Mouse (Mus musculus) hindlimb bud, embryonic 11.5 days (tissue): ENCODE results near the gene Mrpl24.

Source experiments
- DNase-seq: peaks from one replicate; pipeline ENCODE4 v3.0.0-alpha.2; 2012; ENCODE audit warnings: low read depth, low spot score; ENCODE audit errors: extremely low spot score

The Mrpl24 gene

GRCm38 (mm10) chr3:87946541-87946860 lies 27.2 kb downstream of the Mrpl24 start:
- no peak for DNase-seq

- DNase-seq: no peak
These were observed 27.9 kb downstream of the Mrpl24 start for GRCm38 (mm10) chr3:87947056-87947810.

- DNase-seq: no peak
These were observed 28.5 kb downstream of the Mrpl24 start for GRCm38 (mm10) chr3:87947811-87948199.

GRCm38 (mm10) chr3:87948378-87949265 lies 29.3 kb downstream of the Mrpl24 start, which contains the start of gene Crabp2:
Gene Crabp2, plus strand, starts transcription at chr3:87948666.
- DNase-seq: no peak

- DNase-seq: no peak
These were observed 30.1 kb downstream of the Mrpl24 start for GRCm38 (mm10) chr3:87949266-87949954.

GRCm38 (mm10) chr3:87949955-87950515 lies 30.7 kb downstream of the Mrpl24 start:
- DNase-seq: no peak

- DNase-seq: no peak
These were observed 32.6 kb downstream of the Mrpl24 start for GRCm38 (mm10) chr3:87951946-87952345.

- DNase-seq: no peak
These were observed 33.1 kb downstream of the Mrpl24 start for GRCm38 (mm10) chr3:87952440-87952839.

GRCm38 (mm10) chr3:87958056-87958455 lies 38.8 kb downstream of the Mrpl24 start:
- no peak for DNase-seq

- no peak for DNase-seq
These were observed 39.2 kb downstream of the Mrpl24 start for GRCm38 (mm10) chr3:87958476-87958875.

GRCm38 (mm10) chr3:87958967-87959366 lies 39.7 kb downstream of the Mrpl24 start:
- DNase-seq: no peak

- no peak for DNase-seq
These were observed 40.1 kb downstream of the Mrpl24 start for GRCm38 (mm10) chr3:87959371-87959770.

- DNase-seq: no peak
These were observed 40.9 kb downstream of the Mrpl24 start for GRCm38 (mm10) chr3:87960191-87960585.

GRCm38 (mm10) chr3:87960586-87961191 lies 41.4 kb downstream of the Mrpl24 start:
- no peak for DNase-seq

GRCm38 (mm10) chr3:87970184-87970938 lies 51.1 kb downstream of the Mrpl24 start:
- no peak for DNase-seq

- DNase-seq: no peak
These were observed 51.7 kb downstream of the Mrpl24 start, which contains the start of gene Nes for GRCm38 (mm10) chr3:87970939-87971488. Gene Nes, plus strand, starts transcription at chr3:87971078.

GRCm38 (mm10) chr3:87971489-87972202 lies 52.3 kb downstream of the Mrpl24 start:
- DNase-seq: no peak

- no peak for DNase-seq
These were observed 52.9 kb downstream of the Mrpl24 start for GRCm38 (mm10) chr3:87972203-87972664.

GRCm38 (mm10) chr3:87972776-87973175 lies 53.5 kb downstream of the Mrpl24 start:
- no peak for DNase-seq
